Mouse (Mus musculus) hindbrain, postnatal 0 days (tissue): ENCODE measurements around the gene Ddr1. TPM values are rescaled to one million over a fixed set of nuclear protein-coding genes. Genes with fewer than 3 reads are reported as not detected.

ENCODE experiments used
- ATAC-seq: fragments of 200-750 bp; cut with Nextera tagmentation; 2 replicates; pipeline ENCODE4 v1.8.0; 2017; ENCODE audit warnings: mild to moderate bottlenecking, moderate TSS enrichment, moderate library complexity
- DNase-seq: peaks from one replicate; pipeline ENCODE4 v3.0.0-alpha.2; 2015; ENCODE audit warnings: low spot score
- H3K27ac ChIP-seq: fragments of 300-500 bp; sonication (generic); 2 replicates; pipeline ENCODE4 v1.5.1; 2014; ENCODE audit warnings: mild to moderate bottlenecking
- H3K27me3 ChIP-seq: fragments of 300-500 bp; sonication (generic); 2 replicates; pipeline ENCODE4 v1.6.1; 2014; ENCODE audit warnings: low read length, mixed read lengths; ENCODE audit not compliant: insufficient read depth
- H3K36me3 ChIP-seq: fragments of 300-500 bp; sonication (generic); 2 replicates; pipeline ENCODE4 v1.6.1; 2014; ENCODE audit warnings: low read length, mixed read lengths; ENCODE audit not compliant: insufficient read depth
- H3K4me1 ChIP-seq: fragments of 300-500 bp; sonication (generic); 2 replicates; pipeline ENCODE4 v1.6.1; 2014; ENCODE audit warnings: antibody characterized with exemption, low read length, mixed read lengths; ENCODE audit not compliant: insufficient read depth
- H3K4me2 ChIP-seq: fragments of 300-500 bp; sonication (generic); 2 replicates; pipeline ENCODE4 v1.6.1; 2014; ENCODE audit warnings: low read depth, mild to moderate bottlenecking, low read length, moderate library complexity, mixed read lengths
- H3K4me3 ChIP-seq: fragments of 300-500 bp; sonication (generic); 2 replicates; pipeline ENCODE4 v1.5.1; 2014; ENCODE audit warnings: low read length
- H3K9ac ChIP-seq: fragments of 300-500 bp; sonication (generic); replicated peaks from 2 replicates; pipeline ENCODE4 v1.6.1; 2014; ENCODE audit warnings: mild to moderate bottlenecking, low read length, moderate library complexity, mixed read lengths
- H3K9me3 ChIP-seq: fragments of 300-500 bp; sonication (generic); 2 replicates; pipeline ENCODE4 v1.6.1; 2016; ENCODE audit warnings: low read length, mixed read lengths
- CTCF ChIP-seq: IDR thresholded peaks from 2 replicates; pipeline ENCODE4 v1.5.1; 2016; ENCODE audit warnings: antibody characterized with exemption, control low read depth, low read depth
- WGBS: fragments of 180-500 bp; shearing (Covaris S2); extraction: QIAGEN DNeasy Blood & Tissue Kit; methylation state at CpG from one replicate; pipeline ENCODE4 v1.1.7; 2014; 5-methylcytosine and 5-hydroxymethylcytosine counted together
- polyA plus RNA-seq: library from polyadenylated mRNA; unstranded; fragments of >200 nt; fragmentation: Nextera tagmentation; extraction: Ambion mirVana; gene quantifications from 2 replicates; pipeline ENCODE4 v1.2.1, GENCODE M21; 2015
- total RNA-seq: library from RNA; depleted of rRNA; stranded (reverse); fragments of >200 nt; gene quantifications from 2 replicates; pipeline ENCODE4 v1.2.3, GENCODE M21; 2014

Ddr1 gene
- total and polyA plus RNA-seq, 2 experiments from 2014 or later = 63.3 to 139 TPM

DNA sequence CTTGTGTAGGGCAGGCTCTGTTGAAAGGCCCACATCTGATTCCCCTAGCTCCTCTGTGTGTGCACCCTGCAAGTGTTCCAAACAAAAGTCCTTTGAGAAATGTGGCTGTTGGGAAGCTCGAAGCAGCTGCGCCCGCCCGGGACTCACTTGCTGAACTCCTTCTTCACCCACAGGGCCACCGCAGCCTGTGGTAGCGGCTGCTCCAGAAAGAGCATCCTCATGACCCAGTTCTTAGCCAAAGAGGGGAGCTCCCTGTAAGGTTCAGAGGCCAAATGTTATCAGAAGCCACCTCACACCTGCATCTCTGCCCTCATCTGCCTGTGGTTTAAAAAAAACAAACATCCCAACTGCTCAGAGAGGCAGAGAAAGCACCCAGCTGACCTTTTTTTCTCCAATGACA, 32.6 kb downstream of the Ddr1 start:
- no peak overlapping the region for H3K9ac ChIP-seq
- H3K4me3 ChIP-seq = no peak overlapping the region
- no peaks in the 10 kb centered on the region for H3K9me3 ChIP-seq
- no peak overlapping the region for H3K27ac ChIP-seq
- ATAC-seq (no peak), DNase-seq (no peak)
- no peaks in the 10 kb centered on the region for H3K4me1 ChIP-seq
- no peak for TF ChIP-seq CTCF
- no peak overlapping the region for H3K4me2 ChIP-seq
- 86% methylated on average over 6 of the region's 6 CpGs for WGBS
- H3K27me3 ChIP-seq = no peaks in the 10 kb centered on the region
- H3K36me3 ChIP-seq = no peaks in the 10 kb centered on the region; the same call in 1 of the 2 replicates

DNA sequence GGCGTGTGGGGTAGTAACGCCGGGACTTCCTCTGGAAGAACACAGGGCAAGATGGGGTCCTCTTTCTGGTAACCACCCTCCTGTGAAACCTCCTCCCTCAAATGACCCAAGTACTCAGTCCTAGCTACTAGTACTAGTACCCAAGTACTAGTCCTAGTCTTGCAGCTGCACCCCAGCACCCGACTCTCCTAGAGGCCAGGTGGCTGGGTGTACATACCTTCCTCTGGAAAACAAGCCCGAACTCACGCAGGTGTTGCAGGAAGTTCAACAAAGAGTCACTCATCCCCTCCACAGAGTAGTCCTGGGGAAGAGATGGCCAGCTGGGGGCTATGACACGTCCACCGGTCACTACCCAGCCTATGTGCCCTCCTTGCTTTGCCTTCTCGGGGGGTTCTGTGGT, 34.7 kb downstream of the Ddr1 start:
- Histone ChIP-seq H3K27ac (no peak overlapping the region), H3K9me3 (no peaks in the 10 kb centered on the region), H3K36me3 (no peaks in the 10 kb centered on the region; the same call in 1 of the 2 replicates), H3K4me1 (no peaks in the 10 kb centered on the region), H3K27me3 (no peaks in the 10 kb centered on the region), H3K4me2 (no peak overlapping the region), H3K4me3 (no peak overlapping the region), H3K9ac (no peak overlapping the region)
- DNase-seq (no peak), ATAC-seq (no peak)
- no peak for TF ChIP-seq CTCF
- 92% methylated on average over 9 of the region's 9 CpGs for WGBS

DNA sequence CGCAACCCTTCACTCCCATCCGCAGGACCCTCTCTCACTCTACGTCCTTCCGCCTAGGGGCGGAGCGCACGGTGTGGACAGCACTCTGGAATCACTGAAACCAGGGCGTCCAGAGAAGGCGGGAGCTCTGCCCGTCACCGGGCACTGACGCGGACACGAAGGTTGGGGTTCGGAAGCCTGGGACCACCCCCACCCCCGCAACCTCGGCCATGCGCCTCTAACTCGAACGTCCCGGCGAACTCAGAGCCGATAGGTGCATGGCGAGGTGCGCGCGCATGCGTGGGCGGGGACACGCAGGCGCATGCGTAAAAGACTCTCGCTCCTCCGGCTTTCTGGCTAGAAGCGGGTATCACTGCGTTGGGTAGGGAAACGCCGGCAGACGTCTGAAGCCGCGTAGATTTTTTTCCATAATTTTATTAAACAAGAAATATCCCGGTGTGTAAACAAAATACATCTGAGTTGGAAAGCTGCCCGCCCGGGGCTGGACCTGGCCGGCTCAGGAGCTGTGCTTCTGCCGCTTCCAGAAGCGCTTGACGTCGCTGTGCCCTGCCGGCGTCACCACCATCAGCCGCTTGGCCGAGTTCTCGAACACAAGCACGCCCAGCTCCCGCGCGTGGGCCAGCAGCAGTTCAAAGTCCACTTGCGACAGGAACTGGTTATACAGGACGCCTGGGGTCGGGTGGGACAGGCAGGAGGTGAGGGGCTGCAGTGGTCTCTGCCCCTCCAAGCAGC, 36.9 kb downstream of the Ddr1 start, which contains the start of gene Vars2:
Gene Vars2 (minus strand): TSS at position 259 of the 732 bp plus-strand sequence.
- Histone ChIP-seq H3K4me1 (no peaks in the 10 kb centered on the region), H3K4me3 (peak within 1 kb of the TSS; percentile 58), H3K36me3 (peaks cover 6% of the 10 kb centered on the region), H3K27ac (peak within 1 kb of the TSS; percentile 88), H3K9me3 (no peaks in the 10 kb centered on the region), H3K4me2 (peak within 1 kb of the TSS; percentile 99), H3K27me3 (no peaks in the 10 kb centered on the region), H3K9ac (peak within 1 kb of the TSS; percentile 72)
- DNase-seq (peak; percentile 98), ATAC-seq (peak; percentile 94)
- WGBS = under 1% methylated on average over 61 of the region's 61 CpGs
- TF ChIP-seq CTCF = peak; percentile 36; the same call in 1 of the 2 replicates

DNA sequence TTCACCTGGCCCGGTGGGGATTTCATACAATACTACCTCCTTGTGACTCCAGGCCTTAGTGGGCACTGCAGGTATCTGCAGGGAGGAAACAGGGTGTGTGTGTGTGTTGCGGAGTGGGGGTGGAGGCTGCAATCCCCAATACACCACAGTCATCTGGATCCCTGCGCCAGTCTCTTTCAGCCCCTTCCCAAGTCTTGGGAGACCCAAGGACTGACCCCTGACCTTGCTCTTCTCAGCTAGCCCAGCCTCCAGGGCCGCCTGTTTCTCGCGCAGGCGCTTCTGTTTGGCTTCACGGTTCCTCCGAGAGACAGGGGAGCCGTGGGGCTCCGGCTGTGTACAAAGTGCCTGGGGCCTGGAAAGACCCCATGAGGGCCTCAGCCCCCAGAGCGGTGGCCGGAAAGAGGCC, 37.6 kb downstream of the Ddr1 start:
- H3K4me1 ChIP-seq = no peaks in the 10 kb centered on the region
- H3K27me3 ChIP-seq = no peaks in the 10 kb centered on the region
- H3K36me3 ChIP-seq = peaks cover 8% of the 10 kb centered on the region
- whole genome bisulfite sequencing = 3% methylated on average over 13 of the region's 13 CpGs
- peak overlapping the region; percentile 58 for H3K4me3 ChIP-seq
- no peaks in the 10 kb centered on the region for H3K9me3 ChIP-seq
- H3K9ac ChIP-seq = peak overlapping the region; percentile 72
- TF ChIP-seq CTCF = no peak
- DNase-seq (peak; percentile 56), ATAC-seq (peak; percentile 69)
- peak overlapping the region; percentile 99 for H3K4me2 ChIP-seq
- H3K27ac ChIP-seq = peak overlapping the region; percentile 88

DNA sequence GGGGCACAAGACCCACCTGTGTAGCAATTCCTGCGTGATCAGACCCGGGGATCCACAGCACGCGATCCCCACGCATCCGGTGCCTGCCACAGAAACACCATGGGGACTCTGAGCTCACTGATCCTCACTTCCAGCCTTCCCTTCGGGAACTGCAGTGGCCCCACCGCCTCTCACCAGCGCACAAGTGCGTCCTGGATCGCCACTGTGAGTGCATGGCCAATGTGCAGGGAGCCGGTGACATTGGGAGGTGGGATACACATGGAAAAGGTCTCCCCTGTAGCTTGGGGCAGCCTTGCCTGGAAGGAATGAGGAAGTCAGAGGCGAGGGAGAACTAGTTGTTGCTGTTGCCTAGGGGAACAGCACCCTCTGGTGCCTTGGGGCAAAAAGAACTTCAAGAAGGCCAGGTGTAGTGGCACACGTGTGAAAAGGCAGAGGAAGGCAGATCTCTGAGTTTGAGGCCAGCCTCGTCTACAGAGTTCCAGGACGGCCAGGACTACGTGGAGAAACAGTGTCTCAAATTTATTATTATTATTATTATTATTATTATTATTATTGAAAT, 38.4 kb downstream of the Ddr1 start:
- Histone ChIP-seq H3K9me3 (no peaks in the 10 kb centered on the region), H3K27me3 (no peaks in the 10 kb centered on the region), H3K4me2 (peak overlapping the region; percentile 99; the same call in 1 of the 2 replicates), H3K27ac (no peak overlapping the region; the same call in 1 of the 2 replicates), H3K4me3 (no peak overlapping the region), H3K36me3 (peaks cover 16% of the 10 kb centered on the region), H3K4me1 (no peaks in the 10 kb centered on the region), H3K9ac (no peak overlapping the region)
- DNase-seq (no peak), ATAC-seq (no peak)
- 81% methylated on average over 17 of the region's 17 CpGs for WGBS
- TF ChIP-seq CTCF = peak; percentile 55

DNA sequence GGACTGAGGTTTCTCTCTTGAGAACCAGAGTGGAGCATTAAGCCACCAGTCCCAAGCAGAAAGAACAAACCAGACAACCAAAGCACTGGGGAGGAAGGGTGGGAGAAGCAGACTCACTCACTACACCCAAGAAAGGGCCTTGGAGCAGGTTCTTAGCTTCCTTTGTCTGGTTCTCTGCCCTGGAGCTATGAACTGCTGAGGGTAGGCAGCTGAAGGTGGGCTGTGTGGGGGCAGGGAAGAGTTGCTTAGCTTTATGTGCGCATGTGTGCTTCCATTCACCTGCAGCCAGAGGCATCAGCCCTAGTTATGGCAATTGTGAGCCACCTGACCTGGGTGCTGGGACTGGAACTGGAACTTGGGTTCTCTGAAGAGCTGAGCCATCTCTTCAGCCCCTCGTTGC, 51.3 kb downstream of the Ddr1 start:
- Histone ChIP-seq H3K27ac (no peak overlapping the region), H3K36me3 (peaks cover 18% of the 10 kb centered on the region), H3K4me2 (no peak overlapping the region), H3K4me1 (no peaks in the 10 kb centered on the region), H3K9ac (no peak overlapping the region), H3K4me3 (no peak overlapping the region), H3K9me3 (no peaks in the 10 kb centered on the region), H3K27me3 (no peaks in the 10 kb centered on the region)
- ATAC-seq = no peak
- 93% methylated on average over 2 of the region's 2 CpGs for WGBS
- DNase-seq = no peak
- no peak for TF ChIP-seq CTCF

DNA sequence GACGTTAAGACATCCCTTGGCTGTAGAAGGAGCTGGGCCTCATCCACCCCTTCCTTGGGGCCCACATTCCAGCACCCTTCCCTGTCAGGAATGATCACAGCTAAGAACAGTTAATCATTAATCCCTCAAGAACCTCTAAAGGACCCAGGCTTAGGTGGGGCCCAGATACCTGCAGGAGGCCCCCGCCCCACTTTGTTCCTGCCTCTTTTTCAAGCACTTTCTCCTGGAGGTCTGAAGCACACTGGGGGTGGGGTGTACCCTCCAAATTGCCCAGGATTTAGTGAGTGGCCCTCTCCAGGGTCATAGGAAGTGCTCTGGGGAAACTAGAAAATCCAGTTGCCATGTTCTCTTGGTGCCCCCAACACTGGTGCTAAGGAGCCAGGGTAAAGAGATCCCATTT, 55.0 kb downstream of the Ddr1 start:
- H3K4me1 ChIP-seq = no peaks in the 10 kb centered on the region
- H3K27me3 ChIP-seq = no peaks in the 10 kb centered on the region; the same call in 1 of the 2 replicates
- no peak overlapping the region for H3K9ac ChIP-seq
- WGBS = 81% methylated on average over 2 of the region's 2 CpGs
- no peak for TF ChIP-seq CTCF
- H3K4me2 ChIP-seq = no peak overlapping the region
- no peaks in the 10 kb centered on the region for H3K36me3 ChIP-seq
- H3K9me3 ChIP-seq = no peaks in the 10 kb centered on the region
- ATAC-seq = no peak
- DNase-seq = no peak
- H3K27ac ChIP-seq = no peak overlapping the region
- H3K4me3 ChIP-seq = no peak overlapping the region
